Mouse (Mus musculus) gastrocnemius, postnatal 14 days (tissue): Measurements from ENCODE around the gene Nr1h2. TPM values are rescaled to one million over a fixed set of nuclear protein-coding genes. Genes with fewer than 3 reads are reported as not detected.

Experiments
- DNase-seq: peaks from one replicate; pipeline ENCODE4 v3.0.0; 2021; ENCODE audit warnings: mixed read lengths
- intact Hi-C: fragments of 180-260 bp; cut with DNase I; formaldehyde crosslinking; loops from one replicate; pipeline ENCODE4 v1.15.1; 2025; ENCODE audit warnings: low total_unique reads
- total RNA-seq, 2 experiments: library from RNA; stranded (reverse); gene quantifications; 2 replicates each; pipeline ENCODE4 v1.2.3; 2021

The Nr1h2 gene
- total RNA-seq, 2 experiments from 2014 or later = 28.0 to 28.2 TPM

DNA sequence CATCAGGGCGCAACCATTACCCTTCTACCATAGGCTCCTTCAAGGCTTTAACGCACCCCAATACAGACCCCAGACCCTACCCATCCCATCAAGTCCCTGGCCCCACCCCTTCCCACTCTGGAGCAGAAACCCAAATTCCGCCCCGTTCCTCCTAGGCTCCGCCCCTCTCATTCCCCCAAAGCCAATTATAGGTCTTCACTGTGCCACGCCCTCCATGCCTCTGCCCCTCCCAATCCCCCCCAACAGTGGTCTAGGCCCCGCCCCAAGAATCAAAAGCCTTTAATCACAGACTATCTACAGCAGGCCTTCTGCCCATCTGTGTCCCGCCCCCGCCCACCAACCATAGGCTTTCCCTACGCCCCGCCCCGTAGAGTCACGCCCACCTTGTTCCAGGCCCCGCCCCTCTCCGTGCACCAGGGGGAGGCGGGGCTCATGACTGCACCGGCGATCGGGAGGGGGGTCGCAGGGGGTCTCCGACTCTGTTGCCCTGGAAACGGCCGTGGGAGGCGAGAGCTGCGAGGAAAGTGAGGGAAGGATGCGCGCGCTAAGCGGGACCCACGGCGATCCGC lies 471 bp downstream of the Nr1h2 start:
- intact Hi-C loops = loop anchor here (5.0 kb wide), 1 partner anchor 51 kb away; no protein-coding TSS in a partner anchor

DNA sequence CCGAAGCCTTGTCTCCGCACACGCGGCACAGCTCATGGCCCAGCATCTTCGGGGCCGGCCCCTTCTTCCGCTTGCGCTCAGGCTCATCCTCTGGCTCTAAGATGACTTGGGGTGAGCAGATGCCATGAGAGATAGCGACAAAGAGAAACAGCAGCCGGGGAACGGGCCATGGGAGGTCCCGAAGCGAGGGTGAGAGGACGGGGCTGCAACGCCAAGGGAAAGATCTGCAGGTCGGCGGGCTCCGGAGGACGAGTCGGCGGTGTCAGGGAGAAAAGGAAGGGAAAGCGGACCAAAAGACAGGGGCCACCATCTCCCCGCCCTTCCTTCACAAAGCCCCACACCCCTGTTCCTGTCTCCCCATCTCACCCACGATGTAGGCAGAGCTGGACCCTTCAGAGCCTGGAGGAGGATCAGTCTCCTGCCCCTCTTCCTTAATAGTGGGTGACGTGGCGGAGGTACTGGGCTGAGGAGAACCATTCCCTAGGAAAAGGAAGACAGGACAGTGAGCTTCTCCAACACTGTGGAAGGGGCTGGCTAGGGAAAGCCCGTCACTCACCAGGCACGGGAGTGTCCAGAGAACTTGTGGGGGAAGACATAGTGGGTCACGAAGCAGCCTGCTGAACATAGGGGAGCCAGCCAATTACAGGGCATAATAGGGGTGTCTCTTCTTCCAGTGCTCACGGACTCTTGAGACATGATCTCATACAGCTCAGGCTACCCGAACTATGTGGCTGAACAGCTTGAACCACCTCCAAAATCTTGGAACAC lies 1.4 kb downstream of the Nr1h2 start:
- DNase-seq = no peak
- intact Hi-C loops = loop anchor here (5.0 kb wide), 1 partner anchor 50 kb away; no protein-coding TSS in a partner anchor

More for the DNA sequence above, 471 bp downstream of the Nr1h2 start:
- DNase-seq = peak; percentile 85

DNA sequence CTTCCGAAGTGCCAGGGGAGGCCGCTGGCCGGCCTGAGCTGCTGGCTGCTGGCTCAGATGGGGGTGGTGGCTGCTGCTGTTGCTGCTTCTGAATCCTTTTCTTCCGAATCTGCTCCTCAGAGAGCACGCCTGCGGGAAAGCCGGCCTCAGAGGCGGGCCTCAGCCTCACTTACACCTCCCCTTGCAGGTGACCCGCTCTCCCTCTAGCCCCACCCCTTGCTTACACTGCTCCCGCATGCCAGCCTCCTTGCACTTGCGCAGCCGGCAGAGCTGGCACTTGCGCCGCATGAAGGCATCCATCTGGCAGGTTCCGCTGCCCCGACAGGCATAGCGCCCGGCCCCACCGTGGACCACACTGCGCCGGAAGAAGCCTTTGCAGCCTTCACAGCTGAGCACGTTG lies 2.0 kb downstream of the Nr1h2 start:
- intact Hi-C loops = loop anchor here (5.0 kb wide), 1 partner anchor 49 kb away; no protein-coding TSS in a partner anchor
- no peak for DNase-seq

DNA sequence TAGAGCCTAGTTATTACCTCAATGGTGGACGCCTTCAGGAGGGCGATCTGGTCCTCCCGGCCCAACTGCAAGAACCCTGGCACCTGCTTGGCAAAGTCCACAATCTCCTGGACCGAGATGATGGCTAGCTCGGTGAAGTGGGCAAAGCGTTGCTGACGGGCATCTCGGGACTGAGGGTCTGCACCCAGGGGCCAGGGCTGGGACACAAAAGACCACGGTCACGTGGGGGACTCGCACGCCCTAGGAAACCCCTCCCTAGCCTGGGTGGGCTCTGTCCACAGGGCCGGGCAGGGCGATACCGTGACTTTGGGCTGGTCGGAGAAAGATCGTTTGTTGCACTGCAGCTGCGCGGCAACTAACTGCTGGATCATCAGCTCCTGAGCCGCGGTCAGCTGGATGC lies 2.5 kb downstream of the Nr1h2 start:
- intact Hi-C loops = loop anchor here (5.0 kb wide), 1 partner anchor 49 kb away; no protein-coding TSS in a partner anchor
- no peak for DNase-seq

DNA sequence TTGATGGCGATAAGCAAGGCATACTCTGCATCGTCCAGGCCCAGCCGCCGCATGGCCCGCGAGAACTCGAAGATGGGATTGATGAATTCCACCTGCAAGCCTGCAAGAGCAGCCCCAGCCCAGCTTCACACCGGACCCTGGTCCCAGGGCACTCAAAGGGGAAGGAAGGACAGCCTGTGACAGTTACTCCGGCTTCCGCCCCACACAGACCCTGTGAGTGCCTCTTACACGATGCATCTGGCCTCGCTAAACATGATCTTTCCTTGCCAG lies 3.4 kb downstream of the Nr1h2 start:
- intact Hi-C loops = loop anchor here (5.0 kb wide), 1 partner anchor 48 kb away; no protein-coding TSS in a partner anchor
- DNase-seq = no peak

DNA sequence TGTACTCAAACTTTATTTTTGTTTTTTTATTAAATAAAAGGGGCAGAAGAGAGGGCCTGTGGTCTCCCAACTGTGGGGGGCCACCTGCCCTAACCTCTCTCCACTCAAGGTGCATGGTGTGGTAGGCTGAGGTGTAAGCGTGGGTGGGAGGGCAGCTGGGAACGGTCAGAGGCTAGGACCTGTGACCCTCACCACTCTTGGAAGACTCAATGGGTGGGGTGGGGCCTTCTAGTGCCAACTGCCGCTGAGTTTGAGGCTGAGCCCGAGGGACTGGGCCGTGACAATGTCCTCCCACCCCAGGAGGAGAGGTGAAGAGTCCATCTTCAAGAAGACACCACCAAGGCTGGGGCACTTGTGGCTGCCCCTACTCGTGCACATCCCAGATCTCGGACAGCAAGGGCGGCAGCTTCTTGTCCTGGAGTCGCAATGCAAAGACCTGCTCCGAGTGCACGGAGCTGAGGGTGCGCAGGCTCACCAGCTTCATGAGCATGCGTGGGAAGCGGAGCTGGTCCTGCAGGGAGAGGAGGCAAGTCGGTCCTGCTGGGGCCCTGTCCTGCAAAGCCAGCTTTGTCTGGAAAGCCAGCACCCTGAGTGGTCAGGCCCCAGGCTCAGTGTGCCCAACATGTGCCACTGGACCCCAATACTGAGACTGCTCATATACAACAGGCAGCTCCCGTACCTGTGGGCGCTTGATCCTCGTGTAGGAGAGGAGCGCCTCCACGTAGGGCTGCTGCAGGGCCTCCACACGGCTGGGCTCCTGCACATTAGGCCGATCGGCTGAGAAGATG lies 3.9 kb downstream of the Nr1h2 start:
- intact Hi-C loops = loop anchor here (5.0 kb wide), 1 partner anchor 48 kb away; no protein-coding TSS in a partner anchor
- DNase-seq = no peak

DNA sequence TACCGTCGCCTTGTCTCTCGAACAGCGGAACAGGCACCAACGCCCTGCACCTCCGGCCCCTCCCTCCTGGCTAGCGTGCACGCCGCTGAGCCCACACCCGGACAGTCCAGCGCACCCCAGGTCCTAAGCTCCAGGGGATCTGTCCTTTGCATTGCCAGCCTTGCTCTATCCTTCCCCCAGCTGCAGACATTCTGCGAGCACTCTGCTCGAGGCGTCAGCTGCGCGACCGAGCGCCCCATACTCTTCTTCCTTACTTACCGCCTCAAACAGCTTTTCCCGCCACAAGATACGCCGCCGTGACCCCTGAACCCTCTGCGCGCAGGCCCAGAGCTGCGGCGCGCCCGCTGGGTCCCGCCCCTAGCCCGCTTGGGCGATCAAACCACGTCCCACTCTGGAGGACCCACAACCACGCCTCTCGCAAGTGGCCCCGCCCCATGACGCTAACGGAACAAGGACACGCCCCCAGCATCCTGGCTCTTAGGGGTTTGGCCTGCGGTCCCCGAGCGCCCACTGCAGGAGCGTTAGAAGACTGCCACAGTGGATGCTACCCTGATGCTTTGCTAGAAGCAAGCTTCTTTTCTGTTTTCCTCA lies 5.2 kb downstream of the Nr1h2 start, which contains the start of gene Pold1:
Gene Pold1 (minus strand): TSS at position 353 of the 591 bp plus-strand sequence.
- DNase-seq = peak; percentile 99
- intact Hi-C loops = no loop called here

DNA sequence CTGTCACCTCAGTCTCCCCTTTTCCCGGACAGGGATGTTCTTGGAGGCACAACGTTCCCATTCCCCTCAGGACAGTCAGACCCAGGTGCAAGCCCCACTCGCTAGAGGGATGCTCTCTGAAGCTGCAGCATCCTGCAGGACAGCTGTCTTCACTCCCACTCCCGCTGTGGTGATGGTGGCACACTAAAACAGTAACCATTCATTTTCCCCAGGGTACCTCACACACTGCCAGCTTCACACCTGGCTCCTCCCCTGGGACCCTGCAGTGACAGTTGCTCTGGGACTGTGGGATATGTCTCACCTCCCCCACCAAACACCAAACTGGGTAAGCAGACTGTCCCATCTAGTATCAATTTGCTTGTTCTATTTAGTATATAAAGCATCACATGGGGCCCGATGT lies 6.0 kb downstream of the Nr1h2 start:
- intact Hi-C loops = no loop called here
- no peak for DNase-seq

DNA sequence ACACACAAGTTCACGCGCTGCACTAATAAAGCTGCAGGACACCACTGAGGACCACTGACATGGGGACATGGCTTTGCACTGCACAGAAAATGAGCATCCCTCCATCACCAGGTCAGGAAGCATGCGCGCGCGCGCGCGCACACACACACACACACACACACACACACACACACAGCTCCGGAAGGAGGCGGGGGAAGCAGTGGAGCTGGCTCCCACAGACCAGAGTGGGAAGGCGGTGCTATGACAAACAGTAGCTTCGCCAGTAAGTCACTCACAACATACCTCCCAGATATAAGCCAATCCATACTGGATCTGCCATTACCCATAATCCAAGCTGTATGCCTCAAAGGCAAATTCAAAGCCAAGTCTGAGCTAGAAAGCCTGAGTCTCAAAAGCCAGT lies 6.7 kb downstream of the Nr1h2 start:
- DNase-seq = no peak
- intact Hi-C loops = no loop called here

DNA sequence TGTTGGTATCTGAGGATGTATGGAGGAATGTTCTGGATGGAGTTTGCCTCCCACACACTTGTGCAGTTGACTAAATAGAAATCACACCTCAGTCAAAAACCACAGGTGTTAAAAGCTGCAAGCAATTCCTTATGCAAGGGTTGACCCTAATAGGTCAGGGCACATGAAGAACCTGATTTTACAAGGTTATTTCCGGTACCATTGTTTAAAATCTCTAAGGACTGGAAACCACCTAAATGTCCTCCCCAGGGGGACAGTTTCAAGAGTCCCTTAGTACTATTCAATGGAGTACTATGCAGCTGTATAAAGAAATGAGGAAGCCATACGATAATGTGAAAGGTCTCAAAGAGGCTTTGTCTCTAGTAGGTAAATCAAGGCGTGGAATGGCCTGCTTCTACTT lies 7.5 kb downstream of the Nr1h2 start:
- no peak for DNase-seq
- intact Hi-C loops = no loop called here

DNA sequence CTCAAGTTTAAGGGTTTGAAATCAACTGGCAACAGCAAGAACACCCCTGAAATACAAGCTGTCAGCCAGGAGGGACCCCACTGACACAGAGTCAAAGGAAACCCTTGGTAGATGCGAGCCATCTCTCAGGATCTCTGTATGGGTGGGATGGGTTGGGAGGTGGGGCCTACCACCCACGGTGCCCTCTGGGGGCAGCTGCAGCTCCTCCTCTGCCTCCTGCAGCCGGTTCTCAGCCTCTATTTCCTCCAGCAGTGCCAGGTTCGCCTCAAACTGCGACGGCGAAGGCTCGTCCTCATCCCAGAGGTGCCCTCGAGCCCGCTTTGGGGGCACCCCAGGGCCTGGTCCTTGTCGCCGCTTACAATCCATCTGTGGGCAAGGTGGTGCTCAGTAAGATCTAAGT lies 10.7 kb downstream of the Nr1h2 start:
- intact Hi-C loops = no loop called here

DNA sequence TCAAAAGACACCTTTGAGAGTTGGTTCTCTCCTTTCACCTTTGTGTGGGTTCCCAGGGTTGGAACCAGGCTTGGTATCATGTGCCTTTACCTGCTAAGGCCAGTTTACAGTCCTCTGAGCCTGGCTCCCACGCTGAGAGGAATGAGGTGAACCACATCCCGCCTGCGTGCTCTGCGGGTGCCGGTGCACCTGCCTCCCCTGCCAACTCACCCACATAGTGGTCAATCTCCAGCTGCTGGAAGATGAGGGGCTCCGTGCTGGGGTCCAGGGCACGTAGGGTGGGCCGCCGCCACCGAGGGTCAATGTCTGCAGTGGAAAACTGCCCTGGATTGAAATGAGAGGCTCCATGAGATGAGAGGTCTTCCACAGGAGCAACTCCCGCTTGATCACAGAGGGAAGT lies 11.2 kb downstream of the Nr1h2 start:
- intact Hi-C loops = no loop called here
- DNase-seq = no peak

More for the DNA sequence above, 10.7 kb downstream of the Nr1h2 start:
- DNase-seq = no peak

DNA sequence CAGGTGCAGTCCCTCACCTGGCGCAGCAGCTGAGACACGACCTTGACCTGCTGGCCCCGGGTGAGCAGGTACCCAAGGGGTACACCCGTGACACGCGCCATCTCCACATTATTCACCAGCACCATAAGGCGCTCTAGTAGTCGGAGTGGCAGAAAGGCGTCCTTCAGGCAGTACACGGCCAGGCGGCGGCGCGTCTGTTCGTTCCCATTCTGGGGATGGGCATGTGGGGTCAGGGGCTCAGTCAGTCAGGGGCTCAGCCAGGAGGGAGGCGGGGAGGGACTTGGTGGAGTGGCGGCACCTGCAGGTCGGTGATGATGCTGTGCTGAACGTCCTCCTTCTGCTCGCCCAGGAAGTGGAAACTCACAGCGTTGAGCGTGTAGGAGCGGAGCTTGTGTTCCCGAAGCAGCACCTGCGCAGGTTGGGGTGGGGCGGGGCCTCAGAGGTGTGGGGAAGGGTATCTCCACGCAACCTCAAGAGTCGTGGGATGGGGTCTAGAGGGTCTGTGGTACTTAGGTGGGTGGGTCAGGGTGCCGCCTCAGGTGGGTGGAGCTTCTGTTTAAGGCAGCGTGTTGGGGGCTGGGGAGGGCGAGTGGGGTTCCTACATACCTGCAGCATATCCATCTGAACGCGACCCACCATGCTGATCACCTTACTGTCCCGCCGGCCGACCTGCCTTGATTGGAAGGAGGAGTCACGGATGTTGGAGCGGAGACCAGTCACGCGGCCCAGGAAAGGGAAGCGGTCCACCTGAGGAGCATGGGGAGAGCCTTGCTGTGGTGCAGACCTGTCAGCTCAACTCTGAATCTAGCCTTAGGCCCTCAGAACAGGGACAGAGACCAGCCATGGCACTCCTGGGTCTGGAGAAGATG lies 14.8 kb downstream of the Nr1h2 start:
- DNase-seq = no peak
- intact Hi-C loops = no loop called here

DNA sequence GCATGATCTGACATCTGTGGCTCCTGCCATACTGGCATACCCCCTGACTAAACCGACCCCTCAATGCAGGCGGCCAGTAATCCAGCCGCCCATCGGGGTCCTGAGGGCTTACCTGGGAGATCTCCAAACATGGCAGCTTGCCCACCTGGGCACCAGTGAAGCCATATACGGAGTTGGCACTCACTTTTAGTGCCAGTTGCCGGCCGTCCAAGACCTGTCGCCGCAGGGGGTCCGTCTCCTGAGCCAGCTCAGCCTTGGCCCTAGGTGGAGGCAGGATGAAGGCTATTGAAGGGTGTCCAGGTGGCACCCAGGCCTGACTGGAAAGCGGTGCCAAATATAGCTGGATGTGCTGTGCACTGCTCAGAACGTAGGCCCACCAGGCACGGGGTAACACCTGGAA lies 16.3 kb downstream of the Nr1h2 start:
- no peak for DNase-seq
- intact Hi-C loops = no loop called here

DNA sequence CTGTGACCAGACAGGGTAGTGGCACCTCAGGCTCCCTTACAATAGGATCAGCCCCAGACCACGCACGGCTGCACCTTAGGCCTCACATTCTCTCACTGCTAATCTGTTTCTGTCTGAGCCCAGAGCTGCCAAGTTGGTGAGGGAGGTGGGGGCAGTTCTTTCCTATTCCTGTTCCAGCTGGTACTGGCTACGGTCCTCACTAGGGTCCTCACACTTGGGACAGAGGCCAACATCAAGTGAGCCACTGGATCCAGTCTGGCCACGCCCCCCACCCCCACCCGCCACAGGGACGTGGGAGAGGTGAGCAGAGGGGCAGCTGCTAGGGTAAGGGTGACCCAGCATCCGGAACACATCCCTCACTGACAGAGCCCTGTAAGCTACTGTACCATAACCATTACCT lies 16.7 kb downstream of the Nr1h2 start:
- intact Hi-C loops = no loop called here
- no peak for DNase-seq

DNA sequence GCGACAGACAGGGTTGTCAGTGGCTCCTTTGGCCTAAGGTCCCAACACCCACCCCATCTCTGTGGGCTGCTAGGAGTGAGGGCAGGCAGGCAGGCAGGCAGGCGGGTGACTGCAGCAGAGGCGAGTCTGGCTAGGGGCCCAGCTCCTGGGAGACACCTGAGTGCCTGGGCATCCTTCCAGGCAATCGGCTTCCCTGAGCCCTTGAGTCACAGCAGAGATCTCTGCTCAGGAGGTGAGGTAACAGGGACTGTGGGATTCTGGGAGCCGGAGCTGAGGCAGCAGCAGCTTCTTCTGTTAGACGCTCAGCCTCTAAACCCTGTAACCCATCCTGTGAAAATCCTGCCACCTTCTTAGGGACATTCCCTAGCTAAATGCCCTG lies 17.2 kb downstream of the Nr1h2 start:
- DNase-seq = no peak
- intact Hi-C loops = no loop called here

DNA sequence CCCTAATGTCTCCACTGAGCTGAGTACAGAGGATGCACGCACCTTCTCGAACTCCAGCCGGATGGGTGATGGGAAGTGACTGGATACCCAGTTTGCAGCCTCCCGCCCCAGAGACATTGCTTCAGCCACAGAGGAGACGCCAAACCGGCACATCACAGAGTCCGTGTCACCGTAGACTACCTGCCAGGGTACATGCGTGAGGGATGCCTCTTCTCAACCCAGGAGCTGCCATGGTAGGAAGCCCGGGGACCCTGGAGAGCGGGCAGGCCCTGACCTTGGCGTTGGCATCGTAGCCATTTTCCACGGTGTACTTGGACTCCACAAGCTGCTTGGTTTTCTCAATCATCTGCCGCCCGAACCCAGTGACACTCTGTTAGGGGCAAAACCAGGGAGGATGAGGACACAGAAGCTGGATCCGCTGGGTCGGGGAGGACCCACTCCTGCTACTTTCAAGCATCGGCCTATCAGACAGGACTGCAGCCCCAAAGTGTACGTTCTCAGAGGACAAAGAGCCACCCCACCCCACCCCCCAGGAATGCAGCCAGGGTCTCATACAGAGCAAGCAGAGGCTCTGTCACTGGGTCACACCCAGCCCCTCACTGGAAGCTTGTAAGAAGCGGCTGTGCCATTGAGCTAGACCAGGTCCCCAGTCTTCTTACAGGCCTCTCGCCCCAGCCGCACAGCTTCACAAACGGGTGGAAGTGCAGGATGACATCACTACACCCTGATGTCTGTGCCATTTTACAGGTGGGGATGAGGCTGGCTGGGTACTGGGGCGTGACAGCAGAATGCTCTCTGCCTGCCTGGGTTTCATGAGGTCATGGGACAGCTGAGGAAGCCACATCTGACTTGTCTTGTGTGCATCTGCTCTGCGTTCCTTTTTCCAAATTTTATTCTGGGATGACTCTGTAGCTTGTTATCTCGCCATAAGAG lies 17.8 kb downstream of the Nr1h2 start:
- DNase-seq = no peak
- intact Hi-C loops = no loop called here
